Mouse (Mus musculus): Measurements from ENCODE around the gene Olfr1288.

Gene Olfr1288

GRCm38 (mm10) chr2:111473801-111474200, at the start of gene Olfr1288:
Gene Olfr1288, plus strand, starts transcription at chr2:111474101.
- no peak for DNase-seq (ENCODE audit: low spot score in 2 of 2)

GRCm38 (mm10) chr2:111448842-111449241, 25.1 kb upstream of the Olfr1288 start, which contains the start of gene Olfr1287:
Gene Olfr1287, plus strand, starts transcription at chr2:111449142.
- DNase-seq (ENCODE audit: low spot score in 2 of 2): no peak

- no peak for DNase-seq (ENCODE audit: low spot score in 2 of 2)
Measured at GRCm38 (mm10) chr2:111480519-111480918, 6.6 kb downstream of the Olfr1288 start, which contains the start of gene Olfr1289. Gene Olfr1289, plus strand, starts transcription at chr2:111480819.

GRCm38 (mm10) chr2:111493729-111494128, 19.8 kb downstream of the Olfr1288 start, which contains the start of gene Olfr1290:
Gene Olfr1290, minus strand, starts transcription at chr2:111493829.
- no peak for DNase-seq (ENCODE audit: low spot score in 2 of 2)

GRCm38 (mm10) chr2:111496880-111497279, 23.0 kb downstream of the Olfr1288 start, which contains the start of gene Olfr1291-ps1:
Gene Olfr1291-ps1, plus strand, starts transcription at chr2:111497180.
- no peak for DNase-seq (ENCODE audit: low spot score in 2 of 2)

GRCm38 (mm10) chr2:111517451-111517850, 43.5 kb downstream of the Olfr1288 start:
- DNase-seq (ENCODE audit: low spot score in 2 of 2): no peak

GRCm38 (mm10) chr2:111524903-111525302, 51.0 kb downstream of the Olfr1288 start, which contains the start of gene Olfr1293-ps:
Gene Olfr1293-ps, plus strand, starts transcription at chr2:111525203.
- no peak for DNase-seq (ENCODE audit: low spot score in 2 of 2)

All from urinary bladder, adult 18-20 months (tissue).